Mouse (Mus musculus) MEL-GATA-1-ER (cell line): ENCODE results near the gene Safb.
A peak's percentile ranks its signal among the peaks of the same experiment; 100 is the strongest.

Experiments used
- DNase-seq: peaks from one replicate; pipeline ENCODE4 v3.0.0-alpha.2; 2012; ENCODE audit warnings: low read depth; ENCODE audit errors: extremely low read depth

Gene Safb

GRCm38 (mm10) chr17:56560131-56560530 is 24.5 kb upstream of the Safb start:
- DNase-seq: no peak

GRCm38 (mm10) chr17:56561866-56562265 is 22.8 kb upstream of the Safb start:
- DNase-seq: no peak

- no peak for DNase-seq
Observed at GRCm38 (mm10) chr17:56566293-56566692, 18.3 kb upstream of the Safb start.

GRCm38 (mm10) chr17:56566918-56567317 is 17.7 kb upstream of the Safb start:
- DNase-seq: no peak

GRCm38 (mm10) chr17:56567370-56567769 is 17.3 kb upstream of the Safb start:
- no peak for DNase-seq

- DNase-seq: no peak
Observed at GRCm38 (mm10) chr17:56570287-56570686, 14.3 kb upstream of the Safb start.

GRCm38 (mm10) chr17:56572154-56572553 is 12.5 kb upstream of the Safb start:
- no peak for DNase-seq

GRCm38 (mm10) chr17:56572939-56573338 is 11.7 kb upstream of the Safb start:
- no peak for DNase-seq

GRCm38 (mm10) chr17:56583071-56583470 is 1.6 kb upstream of the Safb start:
- DNase-seq: peak; percentile 28

- DNase-seq: peak; percentile 33
Observed at GRCm38 (mm10) chr17:56583611-56584256, 891 bp upstream of the Safb start.

GRCm38 (mm10) chr17:56585171-56585821 is 671 bp downstream of the Safb start:
- peak; percentile 22 for DNase-seq

GRCm38 (mm10) chr17:56587773-56588172 is 3.1 kb downstream of the Safb start:
- DNase-seq: no peak

- DNase-seq: no peak
Observed at GRCm38 (mm10) chr17:56588921-56589320, 4.3 kb downstream of the Safb start.

GRCm38 (mm10) chr17:56592553-56592952 is 7.9 kb downstream of the Safb start:
- DNase-seq: no peak

GRCm38 (mm10) chr17:56593527-56594271 is 9.1 kb downstream of the Safb start:
- DNase-seq: no peak

- DNase-seq: no peak
Observed at GRCm38 (mm10) chr17:56603186-56604069, 18.8 kb downstream of the Safb start.

- DNase-seq: no peak
Observed at GRCm38 (mm10) chr17:56604070-56604380, 19.4 kb downstream of the Safb start.

GRCm38 (mm10) chr17:56604422-56604821 is 19.8 kb downstream of the Safb start:
- DNase-seq: no peak

GRCm38 (mm10) chr17:56605431-56605830 is 20.8 kb downstream of the Safb start:
- no peak for DNase-seq

- no peak for DNase-seq
Observed at GRCm38 (mm10) chr17:56607521-56608062, 23.0 kb downstream of the Safb start.

GRCm38 (mm10) chr17:56608699-56609098 is 24.1 kb downstream of the Safb start:
- DNase-seq: no peak
